Mouse (Mus musculus) liver, embryonic 15.5 days (tissue): ENCODE results near the gene Ctnnbl1. TPM values are rescaled to one million over a fixed set of nuclear protein-coding genes. Genes with fewer than 3 reads are reported as not detected.

ENCODE experiments used
- ATAC-seq: fragments of 200-750 bp; cut with Nextera tagmentation; 2 replicates; pipeline ENCODE4 v1.8.0; 2017; ENCODE audit warnings: moderate number of reproducible peaks, mild to moderate bottlenecking, moderate library complexity; ENCODE audit not compliant: insufficient read depth
- H3K27ac ChIP-seq: fragments of 300-500 bp; sonication (generic); replicated peaks from 2 replicates; pipeline ENCODE4 v1.5.1; 2015; ENCODE audit warnings: mild to moderate bottlenecking, inconsistent platforms
- H3K27me3 ChIP-seq: fragments of 300-500 bp; sonication (generic); 2 replicates; pipeline ENCODE4 v1.6.1; 2015; ENCODE audit warnings: mild to moderate bottlenecking, inconsistent platforms
- H3K36me3 ChIP-seq: fragments of 300-500 bp; sonication (generic); replicated peaks from 2 replicates; pipeline ENCODE4 v1.6.1; 2015; ENCODE audit warnings: moderate library complexity, mild to moderate bottlenecking, inconsistent platforms
- H3K4me1 ChIP-seq: fragments of 300-500 bp; sonication (generic); replicated peaks from 2 replicates; pipeline ENCODE4 v1.6.1; 2015; ENCODE audit warnings: inconsistent platforms
- H3K4me2 ChIP-seq: fragments of 300-500 bp; sonication (generic); 2 replicates; pipeline ENCODE4 v1.6.1; 2015; ENCODE audit warnings: moderate library complexity, mild to moderate bottlenecking, inconsistent platforms
- H3K4me3 ChIP-seq: fragments of 300-500 bp; sonication (generic); replicated peaks from 2 replicates; pipeline ENCODE4 v1.5.1; 2015; ENCODE audit warnings: mild to moderate bottlenecking, inconsistent platforms
- H3K9ac ChIP-seq: fragments of 300-500 bp; sonication (generic); 2 replicates; pipeline ENCODE4 v1.6.1; 2015; ENCODE audit warnings: moderate library complexity, mild to moderate bottlenecking, inconsistent platforms
- H3K9me3 ChIP-seq: fragments of 300-500 bp; sonication (generic); replicated peaks from 2 replicates; pipeline ENCODE4 v1.6.1; 2016; ENCODE audit warnings: inconsistent platforms
- WGBS: fragments of 180-500 bp; shearing (Covaris S2); methylation state at CpG from one replicate; pipeline ENCODE4 v1.1.7; 2015; ENCODE audit warnings: mixed read lengths; ENCODE audit not compliant: insufficient replicate concordance; 5-methylcytosine and 5-hydroxymethylcytosine counted together
- polyA plus RNA-seq: library from polyadenylated mRNA; unstranded; fragments of >200 nt; fragmentation: Nextera tagmentation; extraction: Ambion mirVana; gene quantifications from 2 replicates; pipeline ENCODE4 v1.2.1, GENCODE M21; 2015

Ctnnbl1 gene
- polyA plus RNA-seq, 1 experiment from 2014 or later = 20.7 TPM

DNA sequence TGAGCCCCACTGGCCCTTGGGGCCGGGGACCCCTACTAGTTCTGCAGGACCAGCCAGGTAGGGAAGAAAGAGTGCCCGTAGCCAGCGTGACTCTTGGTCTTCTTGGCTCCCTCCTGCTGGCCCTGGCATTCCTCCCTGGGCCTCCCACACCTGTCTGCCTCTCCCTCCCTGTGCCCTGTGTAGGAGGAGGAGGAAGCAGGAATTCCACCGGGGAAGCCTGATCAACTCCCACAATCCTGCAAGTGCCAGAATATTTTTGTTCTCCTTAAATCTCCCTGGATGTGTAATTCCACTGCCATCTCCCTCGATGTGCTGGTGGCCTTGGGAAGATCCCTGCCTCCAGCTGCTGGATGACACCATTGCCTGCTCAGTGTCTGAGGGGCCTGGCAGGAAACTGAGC lies 187.3 kb downstream of the Ctnnbl1 start:
- Histone ChIP-seq H3K36me3 (no peaks in the 10 kb centered on the region), H3K9me3 (no peaks in the 10 kb centered on the region), H3K27ac (no peak overlapping the region), H3K9ac (no peak overlapping the region), H3K4me1 (no peaks in the 10 kb centered on the region), H3K4me2 (no peak overlapping the region), H3K27me3 (peaks cover 27% of the 10 kb centered on the region), H3K4me3 (no peak overlapping the region)
- no peak for ATAC-seq
- 43% methylated on average over 5 of the region's 5 CpGs for WGBS

DNA sequence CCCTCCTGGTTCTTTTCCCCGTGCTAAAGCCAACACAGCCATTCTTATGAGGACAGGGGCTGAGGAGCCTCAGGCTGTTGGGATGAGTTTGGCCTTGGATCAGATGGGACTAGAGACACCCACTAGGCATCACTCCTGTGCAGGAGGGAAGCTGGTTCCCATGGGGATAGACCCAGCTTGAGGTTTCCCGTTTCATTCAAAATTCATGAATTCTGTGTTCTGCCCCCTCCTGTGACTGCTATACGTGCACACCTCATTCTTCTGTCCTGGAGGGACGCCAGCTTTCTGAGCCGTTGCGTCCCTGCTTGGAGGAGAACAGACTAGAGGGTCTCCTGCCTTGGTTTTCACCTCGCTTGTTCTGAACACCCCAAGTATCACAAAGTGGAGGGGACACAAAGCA lies 189.3 kb downstream of the Ctnnbl1 start:
- ATAC-seq = no peak
- 62% methylated on average over 7 of the region's 7 CpGs for WGBS
- no peaks in the 10 kb centered on the region for H3K9me3 ChIP-seq
- no peak overlapping the region for H3K4me2 ChIP-seq
- H3K9ac ChIP-seq = no peak overlapping the region
- H3K27me3 ChIP-seq = peaks cover 27% of the 10 kb centered on the region
- no peaks in the 10 kb centered on the region for H3K4me1 ChIP-seq
- H3K4me3 ChIP-seq = no peak overlapping the region
- H3K36me3 ChIP-seq = no peaks in the 10 kb centered on the region
- no peak overlapping the region for H3K27ac ChIP-seq

DNA sequence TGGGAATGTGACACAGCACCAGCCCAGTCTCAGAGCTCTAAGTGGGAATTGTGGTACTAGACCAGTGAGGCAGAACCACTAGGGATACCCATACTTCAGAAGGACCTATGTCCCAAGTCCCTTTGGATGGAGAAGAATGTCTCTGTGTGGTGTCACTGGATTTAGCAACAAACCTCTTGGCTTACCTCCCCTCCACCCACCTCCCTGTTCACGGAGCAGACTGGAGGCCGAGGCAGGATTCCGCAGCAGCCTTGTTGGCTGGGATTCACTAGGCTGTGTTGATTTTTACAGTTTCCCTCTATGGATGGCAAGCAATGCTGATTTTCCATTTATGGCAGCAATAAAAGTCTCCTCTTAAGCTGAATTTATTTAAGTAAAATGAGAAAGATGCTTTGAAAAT lies 189.7 kb downstream of the Ctnnbl1 start:
- no peak overlapping the region for H3K27ac ChIP-seq

DNA sequence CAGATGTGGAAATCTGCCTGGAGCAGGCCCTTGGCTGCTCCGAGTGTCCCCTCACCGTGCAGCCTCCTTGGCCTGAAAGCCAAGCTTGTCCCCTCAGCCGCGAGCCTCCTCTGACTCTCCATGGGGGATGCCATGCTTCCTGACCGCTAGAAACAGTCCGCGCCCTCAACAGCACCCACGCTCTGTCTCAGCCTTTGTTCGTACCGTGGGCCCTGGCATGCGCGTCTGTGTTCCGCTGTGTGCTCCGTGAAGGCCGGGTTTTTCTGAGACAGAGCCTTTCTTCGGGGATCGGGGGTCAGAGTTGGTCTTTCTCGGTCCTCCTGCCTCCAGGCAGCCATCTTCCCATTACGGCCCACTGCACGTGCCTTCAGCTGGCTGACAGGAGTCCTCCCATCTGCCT lies 190.2 kb downstream of the Ctnnbl1 start:
- H3K27me3 ChIP-seq = peaks cover 27% of the 10 kb centered on the region
- H3K36me3 ChIP-seq = no peaks in the 10 kb centered on the region
- H3K9ac ChIP-seq = no peak overlapping the region
- H3K4me3 ChIP-seq = no peak overlapping the region
- no peak overlapping the region for H3K27ac ChIP-seq
- 57% methylated on average over 20 of the region's 20 CpGs for WGBS
- no peaks in the 10 kb centered on the region for H3K4me1 ChIP-seq
- no peak for ATAC-seq
- H3K4me2 ChIP-seq = no peak overlapping the region
- H3K9me3 ChIP-seq = no peaks in the 10 kb centered on the region

More for the DNA sequence above, 189.7 kb downstream of the Ctnnbl1 start:
- Histone ChIP-seq H3K4me2 (no peak overlapping the region), H3K9ac (no peak overlapping the region), H3K27me3 (peaks cover 27% of the 10 kb centered on the region), H3K9me3 (no peaks in the 10 kb centered on the region), H3K36me3 (no peaks in the 10 kb centered on the region), H3K4me1 (no peaks in the 10 kb centered on the region), H3K4me3 (no peak overlapping the region)
- ATAC-seq = no peak
- WGBS = 54% methylated on average over 3 of the region's 3 CpGs

DNA sequence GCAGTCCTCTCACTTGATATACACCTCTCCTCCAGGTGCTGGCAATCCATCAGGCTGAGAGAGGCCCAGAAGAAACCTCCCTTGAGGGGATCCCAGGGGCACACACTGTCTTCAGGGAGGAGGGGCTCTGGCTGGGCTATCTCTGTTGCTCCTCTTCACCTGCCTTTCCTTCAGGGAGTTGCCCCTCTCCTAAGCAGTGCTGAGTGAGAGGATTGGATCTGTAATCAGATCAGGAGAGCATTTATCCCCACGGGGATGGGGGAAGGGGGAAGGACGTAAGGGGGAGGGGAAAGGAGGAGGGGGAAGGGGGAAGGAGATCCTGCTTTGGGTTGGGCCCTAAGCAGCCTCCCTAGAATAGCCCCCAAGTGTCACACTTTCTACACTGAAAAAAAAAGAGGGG lies 190.6 kb downstream of the Ctnnbl1 start:
- Histone ChIP-seq H3K4me1 (no peaks in the 10 kb centered on the region), H3K27me3 (peaks cover 22% of the 10 kb centered on the region), H3K36me3 (no peaks in the 10 kb centered on the region), H3K9ac (no peak overlapping the region), H3K4me3 (no peak overlapping the region), H3K4me2 (no peak overlapping the region), H3K9me3 (no peaks in the 10 kb centered on the region), H3K27ac (no peak overlapping the region)
- 20% methylated on average over 2 of the region's 2 CpGs for WGBS
- no peak for ATAC-seq

DNA sequence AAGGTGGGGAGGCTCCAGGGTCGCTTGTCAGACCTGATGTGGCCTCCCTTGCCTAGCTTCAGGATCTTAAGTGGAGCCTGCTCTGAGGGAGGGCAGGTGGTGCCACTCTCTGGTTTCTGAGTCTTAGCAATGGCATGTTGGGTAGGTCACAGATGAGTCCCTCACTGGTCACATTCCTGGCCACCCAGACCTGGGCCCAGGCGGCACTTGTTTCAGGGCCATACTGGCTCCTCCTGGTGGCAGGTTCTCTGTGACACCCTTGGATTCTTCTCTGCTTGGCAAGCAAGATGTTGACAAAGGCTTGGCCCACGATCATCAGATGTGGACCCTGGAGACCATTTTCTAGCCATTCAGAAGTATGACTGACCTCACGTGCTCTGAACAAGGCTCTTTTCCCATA lies 195.5 kb downstream of the Ctnnbl1 start:
- 58% methylated on average over 4 of the region's 4 CpGs for WGBS
- Histone ChIP-seq H3K27me3 (peaks cover 6% of the 10 kb centered on the region), H3K9me3 (no peaks in the 10 kb centered on the region), H3K27ac (no peak overlapping the region), H3K4me2 (no peak overlapping the region), H3K36me3 (no peaks in the 10 kb centered on the region), H3K9ac (no peak overlapping the region), H3K4me1 (peaks cover 7% of the 10 kb centered on the region; the same call in 1 of the 2 replicates), H3K4me3 (no peak overlapping the region)
- ATAC-seq = no peak

DNA sequence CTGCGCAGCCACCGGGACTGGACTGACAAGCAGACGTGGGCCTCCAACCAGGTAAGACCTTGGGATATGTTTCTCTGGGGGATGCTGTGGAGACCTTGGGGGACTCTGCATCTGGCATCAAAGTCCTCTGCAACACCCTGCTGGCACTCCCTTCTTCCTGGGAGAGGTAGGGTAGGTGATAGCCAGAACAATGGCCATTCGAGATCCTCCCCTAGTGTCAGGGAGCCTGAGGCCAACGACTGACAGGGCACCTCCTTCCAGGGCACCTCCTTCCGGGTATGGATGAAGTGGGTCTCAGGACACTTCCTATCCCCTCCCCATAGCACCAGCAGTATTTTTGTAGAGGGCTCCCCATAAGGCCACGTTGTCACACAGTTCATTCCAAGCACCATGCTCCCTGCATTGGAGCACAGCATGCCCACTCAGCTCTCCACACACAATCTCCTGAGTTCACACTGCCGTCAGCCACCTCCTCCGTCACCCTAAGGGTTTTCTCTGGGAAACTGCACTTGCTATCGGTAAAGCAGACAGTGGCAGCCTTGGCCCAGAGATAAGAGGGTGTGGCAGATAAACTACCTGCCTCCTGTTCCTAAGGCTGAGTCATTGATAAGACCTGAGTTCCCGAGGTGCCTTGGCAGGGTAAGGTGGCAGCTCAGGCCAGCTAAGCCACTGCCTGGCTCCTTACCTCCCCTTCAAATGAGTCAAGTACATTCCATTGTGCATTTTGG lies 198.4 kb downstream of the Ctnnbl1 start:
- Histone ChIP-seq H3K9me3 (no peaks in the 10 kb centered on the region), H3K4me2 (no peak overlapping the region), H3K9ac (no peak overlapping the region), H3K36me3 (no peaks in the 10 kb centered on the region), H3K27ac (no peak overlapping the region), H3K4me3 (no peak overlapping the region), H3K4me1 (peaks cover 7% of the 10 kb centered on the region; the same call in 1 of the 2 replicates), H3K27me3 (peaks cover 21% of the 10 kb centered on the region)
- 41% methylated on average over 11 of the region's 11 CpGs for WGBS
- ATAC-seq = 0 out of 2 replicates have a peak, but pooled peaks have one; percentile 18

DNA sequence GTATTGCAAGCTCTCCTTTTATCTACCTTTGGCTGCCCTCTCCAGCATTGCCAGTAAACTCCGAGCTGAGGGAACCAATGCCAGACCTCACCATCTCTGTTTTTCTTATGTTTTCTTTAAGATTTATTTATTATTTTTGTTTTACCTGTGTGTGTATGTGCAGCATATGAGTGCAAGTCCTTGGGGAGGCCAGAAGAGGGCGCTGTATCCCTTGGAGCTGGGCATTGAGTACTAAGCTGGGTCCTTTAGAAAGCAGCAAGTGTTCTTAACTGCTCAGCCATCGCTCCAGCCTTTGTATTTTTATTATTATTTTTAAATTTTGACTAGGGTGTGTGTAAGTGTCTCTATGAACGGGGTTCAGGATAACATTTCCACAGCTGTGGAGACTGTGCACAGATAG lies 199.5 kb downstream of the Ctnnbl1 start:
- Histone ChIP-seq H3K36me3 (no peaks in the 10 kb centered on the region), H3K9me3 (no peaks in the 10 kb centered on the region), H3K27me3 (peaks cover 32% of the 10 kb centered on the region), H3K4me2 (no peak overlapping the region), H3K4me1 (peaks cover 7% of the 10 kb centered on the region; the same call in 1 of the 2 replicates), H3K9ac (no peak overlapping the region), H3K27ac (no peak overlapping the region), H3K4me3 (no peak overlapping the region)
- no peak for ATAC-seq
- 59% methylated on average over 4 of the region's 4 CpGs for WGBS

DNA sequence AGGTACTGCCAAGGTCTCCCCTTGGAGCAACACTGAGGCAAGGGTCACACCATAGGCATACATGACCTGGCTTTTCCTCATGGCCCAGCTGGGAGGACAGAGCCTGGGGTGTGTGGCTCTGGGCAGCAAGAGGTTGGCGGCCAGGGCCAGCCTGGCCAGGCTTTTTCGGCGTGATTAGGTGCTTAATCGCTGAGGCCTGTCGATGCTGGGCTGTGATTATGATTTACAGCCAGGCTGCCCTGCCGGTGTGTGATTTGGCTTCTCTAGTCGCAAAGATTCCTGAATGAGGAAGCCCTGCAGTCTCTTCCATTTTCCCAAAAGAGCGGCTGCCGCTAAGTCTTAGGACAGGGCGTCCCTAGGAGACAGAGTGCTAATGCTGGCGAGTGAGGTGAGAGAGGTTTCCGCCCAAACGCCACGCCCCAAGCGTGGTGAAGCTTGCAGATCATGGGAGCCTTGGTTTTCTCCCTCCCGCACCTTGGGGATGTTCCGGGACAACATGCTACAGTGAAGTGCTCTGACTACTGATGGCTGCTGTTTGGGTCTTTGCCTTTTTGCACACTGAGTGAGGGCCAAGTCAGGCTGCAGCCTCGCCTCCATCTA lies 203.5 kb downstream of the Ctnnbl1 start:
- Histone ChIP-seq H3K27ac (no peak overlapping the region), H3K4me3 (no peak overlapping the region), H3K4me1 (peaks cover 14% of the 10 kb centered on the region), H3K36me3 (no peaks in the 10 kb centered on the region), H3K4me2 (no peak overlapping the region), H3K9me3 (no peaks in the 10 kb centered on the region), H3K9ac (no peak overlapping the region), H3K27me3 (peaks cover 67% of the 10 kb centered on the region)
- ATAC-seq = no peak
- 5% methylated on average over 18 of the region's 18 CpGs for WGBS
